Mouse (Mus musculus) lung, adult 2 months (tissue): ENCODE data around the gene Carmil3. TPM values are rescaled to one million over a fixed set of nuclear protein-coding genes. Genes with fewer than 3 reads are reported as not detected.
A peak's percentile ranks its signal among the peaks of the same experiment; 100 is the strongest.

Experiments used
- DNase-seq: peaks from one replicate; pipeline ENCODE4 v3.0.0; 2022
- H3K4me1 ChIP-seq: fragments of 200-500 bp; 2 replicates; pipeline ENCODE4 v1.6.1; 2011; ENCODE audit warnings: low read length; ENCODE audit not compliant: control insufficient read depth, insufficient read depth
- H3K4me3 ChIP-seq: fragments of 200-500 bp; replicated peaks from 2 replicates; pipeline ENCODE3; 2011; ENCODE audit warnings: low read depth, mild to moderate bottlenecking, control low read depth, low read length; ENCODE audit errors: extremely low read depth
- CTCF ChIP-seq: fragments of 200-500 bp; IDR thresholded peaks from 2 replicates; pipeline ENCODE4 v1.5.1; 2011; ENCODE audit warnings: mild to moderate bottlenecking, low read length, control low read depth; ENCODE audit not compliant: insufficient read depth
- POLR2A ChIP-seq: fragments of 200-500 bp; IDR thresholded peaks from 2 replicates; pipeline ENCODE4 v1.6.1; 2011; ENCODE audit warnings: low read depth, mild to moderate bottlenecking, control low read depth, low read length, borderline replicate concordance; ENCODE audit errors: extremely low read depth
- WGBS: fragments of 180-500 bp; shearing (Covaris S2); methylation state at CpG from one replicate; pipeline ENCODE4 v1.1.7; 2018; 5-methylcytosine and 5-hydroxymethylcytosine counted together
- polyA plus RNA-seq: library from polyadenylated mRNA; depleted of rRNA; stranded (reverse); fragments of >200 nt; gene quantifications from 2 replicates; pipeline ENCODE4 v1.2.3, GENCODE M21; 2012

Carmil3 gene
- polyA plus RNA-seq, 1 experiment: 1.8 TPM

GRCm38 (mm10) chr14:55492103-55492502, 1.7 kb downstream of the Carmil3 start:
- Histone ChIP-seq H3K4me1 (no peaks in the 10 kb centered on the region), H3K4me3 (no peak overlapping the region)
- TF ChIP-seq POLR2A: no peak
- TF ChIP-seq CTCF: no peak
- no peak for DNase-seq
- WGBS: 30% methylated on average over 3 of the region's 3 CpGs

- Histone ChIP-seq H3K4me3 (no peak overlapping the region), H3K4me1 (no peaks in the 10 kb centered on the region)
- 69% methylated on average over 20 of the region's 20 CpGs for WGBS
- DNase-seq: no peak
- no peak for TF ChIP-seq CTCF
- no peak for TF ChIP-seq POLR2A
Observed at GRCm38 (mm10) chr14:55495509-55496240, 5.2 kb downstream of the Carmil3 start.

- no peaks in the 10 kb centered on the region for H3K4me1 ChIP-seq
- TF ChIP-seq CTCF (no peak), POLR2A (no peak)
- H3K4me3 ChIP-seq: no peak overlapping the region
- DNase-seq: no peak
- 57% methylated on average over 16 of the region's 16 CpGs for WGBS
Observed at GRCm38 (mm10) chr14:55496761-55497448, 6.5 kb downstream of the Carmil3 start.

- WGBS: 28% methylated on average over 6 of the region's 6 CpGs
- DNase-seq: peak; percentile 87
- no peaks in the 10 kb centered on the region for H3K4me1 ChIP-seq
- no peak overlapping the region for H3K4me3 ChIP-seq
- TF ChIP-seq POLR2A: no peak
- peak; percentile 97 for TF ChIP-seq CTCF
Observed at GRCm38 (mm10) chr14:55497449-55497821, 7.0 kb downstream of the Carmil3 start.

GRCm38 (mm10) chr14:55505612-55506011, 15.2 kb downstream of the Carmil3 start:
- no peak for DNase-seq
- no peak for TF ChIP-seq CTCF
- TF ChIP-seq POLR2A: no peak
- Histone ChIP-seq H3K4me1 (no peaks in the 10 kb centered on the region), H3K4me3 (no peak overlapping the region)
- WGBS: 84% methylated on average over 9 of the region's 9 CpGs

- Histone ChIP-seq H3K4me3 (no peak overlapping the region), H3K4me1 (no peaks in the 10 kb centered on the region)
- 43% methylated on average over 7 of the region's 7 CpGs for WGBS
- DNase-seq: no peak
- TF ChIP-seq POLR2A (no peak), CTCF (no peak)
Observed at GRCm38 (mm10) chr14:55507801-55508200, 17.4 kb downstream of the Carmil3 start.

GRCm38 (mm10) chr14:55509540-55509939, 19.1 kb downstream of the Carmil3 start:
- WGBS: 68% methylated on average over 10 of the region's 10 CpGs
- H3K4me1 ChIP-seq: no peaks in the 10 kb centered on the region
- DNase-seq: no peak
- no peak for TF ChIP-seq POLR2A
- no peak for TF ChIP-seq CTCF
- H3K4me3 ChIP-seq: no peak overlapping the region

GRCm38 (mm10) chr14:55510125-55510731, 19.8 kb downstream of the Carmil3 start, which contains the start of gene Cpne6:
Gene Cpne6 (plus strand): TSS chr14:55510445.
- Histone ChIP-seq H3K4me1 (no peaks in the 10 kb centered on the region), H3K4me3 (no peak within 1 kb of the TSS)
- DNase-seq: no peak
- TF ChIP-seq CTCF: no peak
- 63% methylated on average over 21 of the region's 22 CpGs for WGBS

GRCm38 (mm10) chr14:55511037-55511436, 20.6 kb downstream of the Carmil3 start:
- Histone ChIP-seq H3K4me1 (no peaks in the 10 kb centered on the region), H3K4me3 (no peak overlapping the region)
- 40% methylated on average over 7 of the region's 7 CpGs for WGBS
- no peak for DNase-seq
- no peak for TF ChIP-seq POLR2A

GRCm38 (mm10) chr14:55513927-55514326, 23.5 kb downstream of the Carmil3 start:
- no peak for DNase-seq
- WGBS: 45% methylated on average over 10 of the region's 10 CpGs
- H3K4me3 ChIP-seq: no peak overlapping the region
- H3K4me1 ChIP-seq: no peaks in the 10 kb centered on the region
- no peak for TF ChIP-seq CTCF
- TF ChIP-seq POLR2A: no peak

- Histone ChIP-seq H3K4me3 (no peak overlapping the region), H3K4me1 (no peaks in the 10 kb centered on the region)
- 86% methylated on average over 4 of the region's 4 CpGs for WGBS
- TF ChIP-seq POLR2A: no peak
- TF ChIP-seq CTCF: no peak
- DNase-seq: no peak
Observed at GRCm38 (mm10) chr14:55515846-55516245, 25.4 kb downstream of the Carmil3 start.
